24 mouse cellular contexts compared by ENCODE assay signal in genomic region chr1:72018479-72019222, GRCm38 (mm10).
DNase-seq lines count a peak whose midpoint lies in the region; ATAC-seq lines count a peak whose summit lies in the region.
"Had no signal": no experiment of that assay in that cellular context is flagged by ENCODE, and none has a peak within 500 bp of the region (broad histone marks: within the 10 kb centered on the region; RNA-seq: fewer than 3 reads in every experiment).

No protein-coding gene starts in this region.

- peak overlapping the region; percentile 77 for H3K27ac ChIP-seq in kidney, embryonic 16.5 days (ENCODE audit: low read length)
- peak overlapping the region; percentile 81 for H3K27ac ChIP-seq in embryonic facial prominence, embryonic 13.5 days
- peak overlapping the region; percentile 57 for H3K27ac ChIP-seq in limb, embryonic 11.5 days (replicated peaks; ENCODE audit: low read depth, low read length)
- no peak overlapping the region for H3K27ac ChIP-seq in forebrain, embryonic 15.5 days (replicated peaks)
- H3K27ac ChIP-seq: forebrain, embryonic 13.5 days; hindbrain, embryonic 15.5 days; liver, embryonic 13.5 days; midbrain, embryonic 12.5 days; neural tube, embryonic 12.5 days; stomach, postnatal 0 days had no signal

- H3K4me1 ChIP-seq in kidney, embryonic 16.5 days (ENCODE audit: insufficient read depth, low read length), result peaks cover 9% of the 10 kb centered on the region; the same call in 1 of the 2 replicates
- peaks cover 30% of the 10 kb centered on the region for H3K4me1 ChIP-seq in embryonic facial prominence, embryonic 13.5 days
- peaks cover 7% of the 10 kb centered on the region; the same call in 1 of the 2 replicates for H3K4me1 ChIP-seq in limb, embryonic 11.5 days (ENCODE audit: control insufficient read depth, insufficient read depth, low read length)
- no peaks in the 10 kb centered on the region for H3K4me1 ChIP-seq in forebrain, embryonic 15.5 days
- H3K4me1 ChIP-seq: forebrain, embryonic 13.5 days; hindbrain, embryonic 15.5 days; midbrain, embryonic 12.5 days; neural tube, embryonic 12.5 days had no signal

- no peaks in the 10 kb centered on the region for H3K27me3 ChIP-seq in kidney, embryonic 16.5 days (ENCODE audit: insufficient read depth, low read length)
- no peaks in the 10 kb centered on the region for H3K27me3 ChIP-seq in embryonic facial prominence, embryonic 13.5 days
- H3K27me3 ChIP-seq in limb, embryonic 11.5 days (ENCODE audit: control insufficient read depth, insufficient read depth, low read length), result no peaks in the 10 kb centered on the region
- H3K27me3 ChIP-seq in forebrain, embryonic 15.5 days, result no peaks in the 10 kb centered on the region
- H3K27me3 ChIP-seq: forebrain, embryonic 13.5 days; heart, embryonic 12.5 days; hindbrain, embryonic 15.5 days; liver, embryonic 13.5 days; midbrain, embryonic 12.5 days; neural tube, embryonic 12.5 days had no signal

- WGBS in kidney, embryonic 16.5 days, result 60% methylated on average over 4 of the region's 4 CpGs
- WGBS in embryonic facial prominence, embryonic 13.5 days, result 31% methylated on average over 4 of the region's 4 CpGs
- 48% methylated on average over 4 of the region's 4 CpGs for WGBS in limb, embryonic 11.5 days
- WGBS in forebrain, embryonic 15.5 days, result 81% methylated on average over 4 of the region's 4 CpGs

- no peaks in the 10 kb centered on the region for H3K9me3 ChIP-seq in kidney, embryonic 16.5 days (ENCODE audit: low read length)
- H3K9me3 ChIP-seq in embryonic facial prominence, embryonic 13.5 days, result no peaks in the 10 kb centered on the region
- no peaks in the 10 kb centered on the region for H3K9me3 ChIP-seq in limb, embryonic 11.5 days (ENCODE audit: control insufficient read depth, low read length)
- no peaks in the 10 kb centered on the region for H3K9me3 ChIP-seq in forebrain, embryonic 15.5 days
- H3K9me3 ChIP-seq: forebrain, embryonic 13.5 days; heart, embryonic 12.5 days; hindbrain, embryonic 15.5 days; liver, embryonic 13.5 days; midbrain, embryonic 12.5 days; neural tube, embryonic 12.5 days had no signal

- no peak overlapping the region for H3K4me3 ChIP-seq in kidney, embryonic 16.5 days (ENCODE audit: low read length)
- no peak overlapping the region for H3K4me3 ChIP-seq in embryonic facial prominence, embryonic 13.5 days
- no peak overlapping the region for H3K4me3 ChIP-seq in limb, embryonic 11.5 days (ENCODE audit: low read depth, low read length)
- H3K4me3 ChIP-seq in forebrain, embryonic 15.5 days, result no peak overlapping the region
- H3K4me3 ChIP-seq: forebrain, embryonic 13.5 days; heart, embryonic 12.5 days; hindbrain, embryonic 15.5 days; liver, embryonic 13.5 days; midbrain, embryonic 12.5 days; neural tube, embryonic 12.5 days had no signal

- DNase-seq in kidney, postnatal 25 days, result no peak
- DNase-seq in limb, embryonic 11.5 days (ENCODE audit: low spot score), result no peak
- DNase-seq in lung, postnatal 25 days (ENCODE audit: low spot score), result no peak
- no peak for DNase-seq in left cerebral cortex, adult 8-10 months (ENCODE audit: low spot score in 2 of 2)
- DNase-seq: adrenal gland, adult 2 months; cerebellum, adult 9-10 months; gastrocnemius, postnatal 36 days; heart, postnatal 14 days; kidney, postnatal 4 days; layer of hippocampus, adult 9-11 months; liver, embryonic 13.5 days; lung, embryonic 14.5 days; lung, postnatal 4 days; right cerebral cortex, adult 18-20 months had no signal

- H3K9ac ChIP-seq in kidney, embryonic 16.5 days (replicated peaks; ENCODE audit: low read length), result no peak overlapping the region
- H3K9ac ChIP-seq in embryonic facial prominence, embryonic 13.5 days, result no peak overlapping the region
- H3K9ac ChIP-seq in limb, embryonic 11.5 days (ENCODE audit: low read length), result no peak overlapping the region
- H3K9ac ChIP-seq in forebrain, embryonic 15.5 days (replicated peaks), result no peak overlapping the region
- H3K9ac ChIP-seq: forebrain, embryonic 13.5 days; heart, embryonic 12.5 days; hindbrain, embryonic 15.5 days; liver, embryonic 13.5 days; lung, embryonic 14.5 days; midbrain, embryonic 12.5 days; neural tube, embryonic 12.5 days had no signal

- no peaks in the 10 kb centered on the region for H3K36me3 ChIP-seq in kidney, embryonic 16.5 days (ENCODE audit: insufficient read depth, low read length)
- no peaks in the 10 kb centered on the region for H3K36me3 ChIP-seq in embryonic facial prominence, embryonic 13.5 days
- H3K36me3 ChIP-seq in limb, embryonic 11.5 days (ENCODE audit: control insufficient read depth, insufficient read depth, low read length), result no peaks in the 10 kb centered on the region
- H3K36me3 ChIP-seq in forebrain, embryonic 15.5 days, result no peaks in the 10 kb centered on the region
- H3K36me3 ChIP-seq: heart, embryonic 12.5 days; hindbrain, embryonic 15.5 days; liver, embryonic 13.5 days; midbrain, embryonic 12.5 days; neural tube, embryonic 12.5 days had no signal

- ATAC-seq in kidney, embryonic 16.5 days (ENCODE audit: low FRiP score, low TSS enrichment), result no peak
- peak; percentile 73 for ATAC-seq in embryonic facial prominence, embryonic 13.5 days (ENCODE audit: insufficient number of reproducible peaks, insufficient read depth, low FRiP score, low TSS enrichment, low read depth)
- ATAC-seq in limb, embryonic 11.5 days (ENCODE audit: insufficient number of reproducible peaks, low FRiP score, low TSS enrichment, low read depth), result no peak
- ATAC-seq in forebrain, embryonic 15.5 days (replicated peaks), result no peak
- ATAC-seq: forebrain, embryonic 13.5 days; intestine, embryonic 16.5 days had no signal

- no peak overlapping the region for H3K4me2 ChIP-seq in kidney, embryonic 16.5 days (replicated peaks; ENCODE audit: low read depth, low read length)
- H3K4me2 ChIP-seq in embryonic facial prominence, embryonic 13.5 days, result no peak overlapping the region
- H3K4me2 ChIP-seq in limb, embryonic 11.5 days (ENCODE audit: low read depth, severe bottlenecking), result no peak overlapping the region
- H3K4me2 ChIP-seq in forebrain, embryonic 15.5 days (replicated peaks), result no peak overlapping the region
- H3K4me2 ChIP-seq: forebrain, embryonic 13.5 days; heart, embryonic 12.5 days; hindbrain, embryonic 15.5 days; liver, embryonic 13.5 days; lung, embryonic 14.5 days; midbrain, embryonic 12.5 days; neural tube, embryonic 12.5 days had no signal
